Mouse (Mus musculus) limb, embryonic 13.5 days (tissue): ENCODE results near the gene Ehd1. TPM values are rescaled to one million over a fixed set of nuclear protein-coding genes. Genes with fewer than 3 reads are reported as not detected.

ENCODE experiments used
- ATAC-seq: fragments of 200-750 bp; cut with Nextera tagmentation; 2 replicates; pipeline ENCODE4 v1.8.0; 2017; ENCODE audit warnings: low read depth, moderate number of reproducible peaks, moderate TSS enrichment; ENCODE audit not compliant: low FRiP score
- H3K27ac ChIP-seq: fragments of 300-500 bp; sonication (generic); 2 replicates; pipeline ENCODE4 v1.5.1; 2015; ENCODE audit warnings: inconsistent platforms, mild to moderate bottlenecking, moderate library complexity
- H3K27me3 ChIP-seq: fragments of 300-500 bp; sonication (generic); 2 replicates; pipeline ENCODE4 v1.6.1; 2015; ENCODE audit warnings: mild to moderate bottlenecking, inconsistent platforms
- H3K36me3 ChIP-seq: fragments of 300-500 bp; sonication (generic); 2 replicates; pipeline ENCODE4 v1.6.1; 2015; ENCODE audit warnings: inconsistent platforms, mild to moderate bottlenecking, moderate library complexity
- H3K4me1 ChIP-seq: fragments of 300-500 bp; sonication (generic); 2 replicates; pipeline ENCODE4 v1.6.1; 2015; ENCODE audit warnings: inconsistent platforms
- H3K4me2 ChIP-seq: fragments of 300-500 bp; sonication (generic); replicated peaks from 2 replicates; pipeline ENCODE4 v1.6.1; 2015; ENCODE audit warnings: inconsistent platforms, mild to moderate bottlenecking, moderate library complexity
- H3K4me3 ChIP-seq: fragments of 300-500 bp; sonication (generic); 2 replicates; pipeline ENCODE4 v1.5.1; 2015; ENCODE audit warnings: moderate library complexity, mild to moderate bottlenecking, inconsistent platforms
- H3K9ac ChIP-seq: fragments of 300-500 bp; sonication (generic); 2 replicates; pipeline ENCODE4 v1.6.1; 2015; ENCODE audit warnings: mild to moderate bottlenecking, inconsistent platforms
- H3K9me3 ChIP-seq: fragments of 300-500 bp; sonication (generic); 2 replicates; pipeline ENCODE4 v1.6.1; 2016; ENCODE audit warnings: inconsistent platforms
- WGBS: fragments of 180-500 bp; shearing (Covaris S2); methylation state at CpG from one replicate; pipeline ENCODE4 v1.1.7; 2015; 5-methylcytosine and 5-hydroxymethylcytosine counted together
- polyA plus RNA-seq: library from polyadenylated mRNA; unstranded; fragments of >200 nt; fragmentation: Nextera tagmentation; extraction: Ambion mirVana; gene quantifications from 2 replicates; pipeline ENCODE4 v1.2.1, GENCODE M21; 2015

Ehd1 gene
- polyA plus RNA-seq, 1 experiment from 2014 or later = 82.9 TPM

DNA sequence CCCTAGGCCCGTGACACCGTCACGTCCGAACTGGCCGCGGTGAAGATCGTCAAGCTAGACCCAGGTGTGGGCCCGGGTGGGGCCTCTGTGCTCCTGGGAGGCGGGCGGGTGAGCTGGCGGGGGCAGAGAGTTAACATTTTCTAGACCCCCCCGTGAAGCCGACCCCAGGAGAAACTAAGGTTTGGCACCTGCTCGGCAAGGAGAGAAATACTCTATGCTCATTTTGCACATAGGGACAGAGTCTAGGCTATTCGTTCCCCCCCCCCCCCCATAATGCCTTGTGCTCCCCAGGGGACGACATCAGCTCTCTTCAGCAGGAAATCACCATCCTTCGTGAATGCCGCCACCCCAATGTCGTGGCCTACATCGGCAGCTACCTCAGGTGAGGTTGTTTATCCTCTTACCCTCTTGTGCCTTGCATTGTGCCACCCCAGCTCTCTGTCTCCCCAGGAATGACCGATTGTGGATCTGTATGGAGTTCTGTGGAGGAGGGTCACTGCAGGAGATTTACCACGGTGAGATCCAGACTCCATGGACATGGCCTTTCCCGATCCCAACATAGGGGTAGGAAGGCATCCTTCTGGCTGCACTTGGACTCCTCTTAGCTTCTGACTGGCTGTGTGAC is 65.0 kb downstream of the Ehd1 start:
- ATAC-seq = no peak
- WGBS = 10% methylated on average over 23 of the region's 23 CpGs
- Histone ChIP-seq H3K9me3 (no peaks in the 10 kb centered on the region), H3K9ac (peak overlapping the region; percentile 75), H3K4me2 (peak overlapping the region; percentile 88), H3K27ac (peak overlapping the region; percentile 58; the same call in 1 of the 2 replicates), H3K4me3 (peak overlapping the region; percentile 71), H3K36me3 (peaks cover 78% of the 10 kb centered on the region), H3K27me3 (no peaks in the 10 kb centered on the region), H3K4me1 (peaks cover 25% of the 10 kb centered on the region)

DNA sequence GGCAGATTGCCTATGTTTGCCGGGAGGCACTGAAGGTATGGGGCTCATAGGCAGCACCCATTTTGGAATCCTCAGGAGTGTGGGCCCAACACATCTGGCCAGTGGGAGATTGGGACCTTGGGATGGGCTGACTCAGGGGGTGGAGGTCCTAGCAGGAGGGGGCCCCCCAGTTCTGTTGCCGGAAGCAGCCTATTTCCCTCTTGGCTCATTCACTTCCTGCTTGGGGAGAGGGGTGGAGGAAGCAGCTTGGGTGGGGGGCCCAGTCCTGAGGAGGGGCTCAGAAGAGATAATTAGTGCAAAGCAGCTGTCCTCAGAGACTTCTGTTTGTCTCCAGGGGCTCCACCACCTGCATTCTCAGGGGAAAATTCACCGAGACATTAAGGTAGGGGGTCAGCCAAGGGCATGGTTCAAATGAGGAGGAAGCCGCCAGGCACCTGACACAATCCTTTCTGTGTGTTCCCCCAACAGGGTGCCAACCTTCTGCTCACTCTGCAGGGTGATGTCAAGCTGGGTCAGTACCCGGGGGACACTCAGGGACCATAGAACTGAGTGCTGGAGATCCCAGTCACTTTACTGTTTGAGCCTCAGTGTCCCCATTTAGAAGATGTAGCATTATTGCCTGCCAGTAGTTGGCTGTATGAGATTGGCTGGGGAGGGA is 65.9 kb downstream of the Ehd1 start:
- 76% methylated on average over 5 of the region's 5 CpGs for WGBS
- peaks cover 79% of the 10 kb centered on the region for H3K36me3 ChIP-seq
- no peak overlapping the region for H3K9ac ChIP-seq
- H3K4me1 ChIP-seq = peaks cover 17% of the 10 kb centered on the region; the same call in 1 of the 2 replicates
- no peaks in the 10 kb centered on the region for H3K9me3 ChIP-seq
- H3K27me3 ChIP-seq = no peaks in the 10 kb centered on the region
- peak overlapping the region; percentile 71 for H3K4me3 ChIP-seq
- no peak for ATAC-seq
- no peak overlapping the region for H3K27ac ChIP-seq
- peak overlapping the region; percentile 88 for H3K4me2 ChIP-seq

DNA sequence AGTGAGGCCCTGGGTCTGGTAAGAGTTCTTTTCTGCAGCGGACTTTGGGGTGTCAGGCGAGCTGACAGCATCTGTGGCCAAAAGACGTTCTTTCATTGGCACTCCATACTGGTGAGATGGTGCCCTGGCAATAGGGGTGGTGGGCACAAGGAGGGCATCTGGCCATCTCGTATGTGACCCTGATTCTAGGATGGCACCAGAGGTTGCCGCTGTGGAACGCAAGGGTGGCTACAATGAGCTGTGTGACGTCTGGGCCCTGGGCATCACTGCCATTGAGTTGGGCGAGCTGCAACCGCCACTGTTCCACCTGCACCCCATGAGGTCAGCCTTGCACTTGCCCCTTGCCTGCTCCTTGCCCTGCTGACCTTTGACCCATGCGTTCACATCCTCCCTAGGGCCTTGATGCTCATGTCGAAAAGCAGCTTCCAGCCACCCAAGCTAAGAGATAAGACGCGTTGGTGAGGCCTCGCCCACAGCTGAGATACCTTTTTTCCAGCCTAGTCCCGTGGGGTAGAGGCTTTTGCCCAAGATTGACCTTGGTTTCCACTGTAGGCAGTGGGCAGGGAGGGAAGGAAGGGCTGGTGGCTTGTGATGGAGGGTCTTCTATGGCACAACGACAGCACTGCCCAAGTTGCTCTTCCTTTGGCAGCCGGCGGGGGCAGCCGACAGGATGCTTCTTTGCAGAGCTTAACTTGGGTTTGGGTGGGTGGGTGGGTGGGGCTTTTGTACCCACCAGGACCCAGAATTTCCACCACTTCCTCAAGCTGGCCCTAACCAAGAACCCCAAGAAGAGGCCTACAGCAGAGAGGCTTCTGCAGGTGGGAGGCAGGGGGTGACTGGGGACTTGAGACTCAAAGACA is 66.8 kb downstream of the Ehd1 start:
- no peak overlapping the region for H3K4me3 ChIP-seq
- no peaks in the 10 kb centered on the region for H3K9me3 ChIP-seq
- peaks cover 17% of the 10 kb centered on the region; the same call in 1 of the 2 replicates for H3K4me1 ChIP-seq
- no peak overlapping the region for H3K4me2 ChIP-seq
- no peak overlapping the region for H3K9ac ChIP-seq
- peaks cover 73% of the 10 kb centered on the region for H3K36me3 ChIP-seq
- no peaks in the 10 kb centered on the region for H3K27me3 ChIP-seq
- H3K27ac ChIP-seq = no peak overlapping the region
- 90% methylated on average over 19 of the region's 19 CpGs for WGBS
- no peak for ATAC-seq

DNA sequence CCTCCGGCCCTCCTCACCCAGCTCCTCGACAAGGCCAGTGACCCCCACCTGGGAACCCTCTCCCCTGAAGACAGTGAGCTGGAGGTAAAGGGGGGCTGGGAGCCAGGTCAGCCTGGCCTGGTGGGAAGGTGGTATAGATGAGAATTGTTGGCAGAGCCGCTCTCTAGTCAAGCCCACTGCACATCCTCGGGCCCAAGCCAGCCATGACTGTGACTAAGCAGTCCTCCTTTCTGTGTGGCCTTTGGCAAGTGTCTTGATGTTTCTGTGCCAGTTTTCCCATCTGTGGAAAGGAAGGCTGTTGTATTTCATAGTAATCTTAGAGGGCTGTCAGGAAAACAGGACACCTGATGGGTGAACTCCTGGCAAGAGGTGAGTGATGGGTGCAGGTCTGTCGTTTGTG is 67.5 kb downstream of the Ehd1 start:
- peaks cover 23% of the 10 kb centered on the region for H3K4me1 ChIP-seq
- no peaks in the 10 kb centered on the region for H3K9me3 ChIP-seq
- no peak overlapping the region for H3K9ac ChIP-seq
- no peak overlapping the region for H3K4me2 ChIP-seq
- H3K36me3 ChIP-seq = peaks cover 66% of the 10 kb centered on the region
- no peak for ATAC-seq
- H3K27ac ChIP-seq = no peak overlapping the region
- no peak overlapping the region for H3K4me3 ChIP-seq
- no peaks in the 10 kb centered on the region for H3K27me3 ChIP-seq
- 92% methylated on average over 5 of the region's 5 CpGs for WGBS

GRCm38 (mm10) chr19:6346023-6346422 is 69.5 kb downstream of the Ehd1 start:
- no peaks in the 10 kb centered on the region for H3K9me3 ChIP-seq
- 96% methylated on average over 5 of the region's 5 CpGs for WGBS
- no peak overlapping the region for H3K4me2 ChIP-seq
- no peak overlapping the region for H3K4me3 ChIP-seq
- H3K27ac ChIP-seq = no peak overlapping the region
- 0 out of 2 replicates have a peak overlapping the region, but pooled peaks have one; percentile 31 for H3K9ac ChIP-seq
- H3K27me3 ChIP-seq = no peaks in the 10 kb centered on the region
- peaks cover 58% of the 10 kb centered on the region for H3K36me3 ChIP-seq
- peaks cover 27% of the 10 kb centered on the region for H3K4me1 ChIP-seq
- no peak for ATAC-seq

DNA sequence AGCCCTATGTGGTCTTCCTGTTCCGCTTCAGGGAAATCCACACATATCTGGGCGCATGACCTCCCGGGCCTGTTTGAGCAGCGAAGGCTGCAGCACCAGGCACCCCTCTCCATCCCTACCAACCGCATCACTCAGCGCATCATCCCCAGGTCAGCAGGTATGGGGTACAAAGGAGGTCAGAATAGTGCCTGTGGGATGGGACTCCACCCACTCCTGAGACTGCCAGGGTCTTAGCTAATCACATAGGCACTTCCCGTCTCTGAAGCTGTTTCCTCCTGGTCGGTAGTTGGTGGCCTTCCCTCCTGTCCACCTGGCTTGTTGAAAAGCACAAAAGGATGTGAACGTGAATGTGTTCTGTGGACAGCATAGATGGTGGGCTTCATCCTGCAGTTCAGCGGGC is 70.1 kb downstream of the Ehd1 start:
- H3K9me3 ChIP-seq = no peaks in the 10 kb centered on the region
- H3K9ac ChIP-seq = no peak overlapping the region
- WGBS = 93% methylated on average over 10 of the region's 10 CpGs
- no peaks in the 10 kb centered on the region for H3K27me3 ChIP-seq
- no peak overlapping the region for H3K27ac ChIP-seq
- H3K4me2 ChIP-seq = no peak overlapping the region
- H3K4me1 ChIP-seq = peaks cover 29% of the 10 kb centered on the region
- ATAC-seq = no peak
- H3K4me3 ChIP-seq = no peak overlapping the region
- peaks cover 58% of the 10 kb centered on the region for H3K36me3 ChIP-seq

GRCm38 (mm10) chr19:6347615-6348014 is 71.1 kb downstream of the Ehd1 start:
- peaks cover 61% of the 10 kb centered on the region for H3K36me3 ChIP-seq
- H3K9me3 ChIP-seq = no peaks in the 10 kb centered on the region
- peaks cover 22% of the 10 kb centered on the region for H3K4me1 ChIP-seq
- no peak overlapping the region for H3K9ac ChIP-seq
- no peak overlapping the region for H3K4me3 ChIP-seq
- WGBS = 93% methylated on average over 4 of the region's 4 CpGs
- H3K4me2 ChIP-seq = no peak overlapping the region
- ATAC-seq = no peak
- no peak overlapping the region for H3K27ac ChIP-seq
- no peaks in the 10 kb centered on the region for H3K27me3 ChIP-seq

GRCm38 (mm10) chr19:6348717-6349116 is 72.2 kb downstream of the Ehd1 start:
- Histone ChIP-seq H3K4me1 (peaks cover 22% of the 10 kb centered on the region), H3K36me3 (peaks cover 60% of the 10 kb centered on the region), H3K27ac (peak overlapping the region; percentile 53; the same call in 1 of the 2 replicates), H3K9me3 (no peaks in the 10 kb centered on the region), H3K9ac (no peak overlapping the region), H3K27me3 (no peaks in the 10 kb centered on the region), H3K4me2 (no peak overlapping the region), H3K4me3 (no peak overlapping the region)
- no peak for ATAC-seq
- 21% methylated on average over 9 of the region's 9 CpGs for WGBS

DNA sequence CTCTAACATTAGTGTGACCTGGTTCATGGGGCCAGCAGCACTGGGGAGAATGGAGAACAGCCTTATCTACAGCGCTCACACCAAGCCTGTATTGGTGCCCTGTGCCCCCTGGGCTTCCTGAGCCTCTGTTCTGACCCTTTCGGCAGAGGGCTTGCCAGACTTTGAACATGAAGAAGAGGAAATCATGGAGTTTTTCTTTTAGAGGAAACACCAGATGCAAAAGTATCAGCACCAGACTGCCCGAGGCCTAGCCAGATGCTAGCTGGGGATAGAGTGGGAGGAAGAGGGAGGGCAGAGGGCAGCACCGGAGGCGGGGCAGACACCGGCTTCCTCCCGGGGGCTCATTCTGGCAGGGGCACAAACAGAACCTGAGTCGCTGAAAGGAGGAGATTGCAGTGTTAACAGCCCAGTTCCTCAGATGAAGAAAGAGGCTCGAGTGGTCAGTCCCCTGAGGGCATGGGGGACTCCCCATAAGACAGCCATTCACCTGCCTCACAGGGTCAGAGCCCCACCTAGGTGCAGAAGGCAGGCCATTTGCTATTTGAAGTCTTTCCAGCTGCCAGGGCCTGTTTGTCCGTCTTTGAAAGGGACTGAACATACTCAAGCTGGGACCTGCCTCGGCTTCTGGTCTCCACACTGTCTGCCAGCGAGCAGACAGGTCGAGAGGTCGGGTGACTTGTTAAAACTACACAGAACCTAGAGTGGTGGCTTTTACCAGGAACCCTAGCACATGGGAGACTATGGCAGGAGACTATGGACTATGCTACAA is 72.9 kb downstream of the Ehd1 start:
- H3K4me2 ChIP-seq = no peak overlapping the region
- no peak overlapping the region for H3K9ac ChIP-seq
- no peaks in the 10 kb centered on the region for H3K27me3 ChIP-seq
- H3K4me1 ChIP-seq = peaks cover 22% of the 10 kb centered on the region
- H3K4me3 ChIP-seq = no peak overlapping the region
- WGBS = 19% methylated on average over 14 of the region's 14 CpGs
- H3K27ac ChIP-seq = no peak overlapping the region
- ATAC-seq = no peak; the same call in 1 of the 2 replicates
- peaks cover 60% of the 10 kb centered on the region for H3K36me3 ChIP-seq
- H3K9me3 ChIP-seq = no peaks in the 10 kb centered on the region
